Mouse (Mus musculus): ENCODE results near the gene Fam189a1. TPM values are rescaled to one million over a fixed set of nuclear protein-coding genes. Genes with fewer than 3 reads are reported as not detected.

Fam189a1 gene
- polyA plus RNA-seq, 1 experiment from 2014 or later: 0.66 TPM

DNA sequence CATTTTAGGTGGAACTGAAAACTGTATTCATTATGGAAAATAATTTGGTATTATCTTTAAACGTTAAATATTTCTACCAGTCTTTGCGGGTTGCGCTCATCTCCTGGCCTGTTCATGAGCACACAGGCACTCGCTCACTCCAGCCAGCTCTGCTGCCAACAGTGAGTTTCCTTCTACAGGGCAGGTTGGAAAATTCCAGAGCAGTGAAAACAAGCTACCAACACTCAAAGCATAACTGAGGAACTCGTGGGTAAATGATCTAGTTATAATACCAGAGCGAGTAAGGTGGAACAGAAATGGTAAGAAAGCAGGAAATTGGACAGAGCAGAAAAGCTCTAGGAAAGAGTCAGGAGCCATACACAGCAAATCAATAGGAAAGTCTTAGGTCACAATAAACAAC is 360.8 kb downstream of the Fam189a1 start:
- Histone ChIP-seq H3K4me3 (ENCODE audit: low read depth, low read length) (no peak overlapping the region), H3K4me1 (replicated peaks; ENCODE audit: control insufficient read depth, insufficient read depth, low read length) (no peaks in the 10 kb centered on the region), H3K27me3 (replicated peaks; ENCODE audit: control insufficient read depth, insufficient read depth, low read length) (no peaks in the 10 kb centered on the region), H3K9ac (ENCODE audit: low read depth, low read length) (no peak overlapping the region), H3K27ac (ENCODE audit: low read depth, low read length) (no peak overlapping the region), H3K9me3 (ENCODE audit: control insufficient read depth) (no peaks in the 10 kb centered on the region), H3K36me3 (ENCODE audit: control insufficient read depth, insufficient read depth) (no peaks in the 10 kb centered on the region), H3K4me2 (replicated peaks; ENCODE audit: low read depth) (no peak overlapping the region)
- no peak for TF ChIP-seq CTCF (IDR thresholded peaks at IDR 0.05; ENCODE audit: low read depth)
- 79% methylated on average over 6 of the region's 6 CpGs for WGBS
- no peak for ATAC-seq

DNA sequence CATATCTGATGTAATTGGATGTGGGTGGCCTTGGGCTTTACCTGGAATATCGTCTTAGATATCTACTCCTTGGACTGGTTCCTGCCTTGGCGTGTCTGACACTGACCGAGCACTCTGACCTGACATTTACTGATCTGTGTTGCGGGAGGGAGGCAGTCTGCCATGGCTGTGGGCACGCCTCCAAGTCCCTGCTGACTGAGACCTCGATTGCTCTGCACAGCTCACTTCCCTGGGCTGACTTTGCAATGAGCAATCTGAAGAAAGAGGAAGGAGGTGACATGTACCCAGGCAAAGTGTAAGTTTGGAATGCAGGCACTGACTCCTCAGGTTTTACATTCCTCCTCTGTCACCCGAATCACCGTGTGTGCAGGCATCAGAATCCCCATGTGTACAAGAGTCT is 364.3 kb downstream of the Fam189a1 start:
- ATAC-seq: no peak
- no peak overlapping the region for H3K27ac ChIP-seq (ENCODE audit: low read depth, low read length)
- H3K4me2 ChIP-seq (replicated peaks; ENCODE audit: low read depth): no peak overlapping the region
- no peaks in the 10 kb centered on the region for H3K9me3 ChIP-seq (ENCODE audit: control insufficient read depth)
- no peaks in the 10 kb centered on the region for H3K36me3 ChIP-seq (ENCODE audit: control insufficient read depth, insufficient read depth)
- H3K4me1 ChIP-seq (replicated peaks; ENCODE audit: control insufficient read depth, insufficient read depth, low read length): no peaks in the 10 kb centered on the region
- H3K27me3 ChIP-seq (replicated peaks; ENCODE audit: control insufficient read depth, insufficient read depth, low read length): no peaks in the 10 kb centered on the region
- no peak for TF ChIP-seq CTCF (IDR thresholded peaks at IDR 0.05; ENCODE audit: low read depth)
- H3K9ac ChIP-seq (ENCODE audit: low read depth, low read length): no peak overlapping the region
- WGBS: 43% methylated on average over 8 of the region's 8 CpGs
- no peak overlapping the region for H3K4me3 ChIP-seq (ENCODE audit: low read depth, low read length)

DNA sequence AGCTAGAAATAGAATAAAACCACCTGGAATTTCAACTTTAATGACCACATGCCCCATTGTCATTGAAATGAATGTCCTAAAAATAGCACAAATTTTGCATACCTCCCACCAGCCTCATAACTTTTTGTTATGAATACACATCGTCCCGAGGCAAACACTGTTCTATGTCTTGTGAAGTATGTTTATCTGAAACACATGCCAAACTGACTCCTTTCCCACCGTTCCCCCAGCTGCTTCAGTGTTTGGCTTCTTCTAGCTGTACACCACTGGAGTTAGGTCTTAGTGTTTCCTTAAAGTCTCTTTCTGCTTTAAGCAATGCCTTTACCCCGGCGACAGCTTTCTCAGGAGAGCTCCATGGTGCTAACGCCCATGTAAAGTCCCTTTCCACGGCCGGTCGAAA is 365.2 kb downstream of the Fam189a1 start:
- no peak for TF ChIP-seq CTCF (IDR thresholded peaks at IDR 0.05; ENCODE audit: low read depth)
- Histone ChIP-seq H3K4me1 (replicated peaks; ENCODE audit: control insufficient read depth, insufficient read depth, low read length) (no peaks in the 10 kb centered on the region), H3K4me3 (ENCODE audit: low read depth, low read length) (no peak overlapping the region), H3K9ac (ENCODE audit: low read depth, low read length) (no peak overlapping the region), H3K27me3 (replicated peaks; ENCODE audit: control insufficient read depth, insufficient read depth, low read length) (no peaks in the 10 kb centered on the region), H3K4me2 (replicated peaks; ENCODE audit: low read depth) (no peak overlapping the region; the same call in 1 of the 2 replicates), H3K27ac (ENCODE audit: low read depth, low read length) (no peak overlapping the region), H3K9me3 (ENCODE audit: control insufficient read depth) (no peaks in the 10 kb centered on the region), H3K36me3 (ENCODE audit: control insufficient read depth, insufficient read depth) (no peaks in the 10 kb centered on the region)
- no peak for ATAC-seq
- 66% methylated on average over 9 of the region's 9 CpGs for WGBS

DNA sequence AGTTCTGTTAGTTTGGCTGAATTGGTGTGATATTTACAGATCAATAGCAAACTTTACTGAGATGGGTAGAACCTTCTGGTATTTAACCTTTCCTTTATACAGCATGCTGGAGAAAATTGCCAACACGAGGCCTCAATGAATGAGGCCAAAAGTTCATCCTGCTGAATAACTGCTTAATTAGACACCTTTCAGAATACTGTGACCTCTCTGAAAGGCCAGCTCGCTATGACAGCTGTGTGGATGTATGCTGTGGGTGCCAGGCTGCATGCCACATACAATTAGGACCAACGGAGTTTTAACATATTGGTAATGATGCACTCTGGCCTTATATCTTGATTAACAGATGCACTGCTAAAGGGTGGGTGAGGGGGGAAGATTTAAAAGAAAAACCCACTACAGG is 371.3 kb downstream of the Fam189a1 start:
- ATAC-seq: no peak
- Histone ChIP-seq H3K27me3 (replicated peaks; ENCODE audit: control insufficient read depth, insufficient read depth, low read length) (no peaks in the 10 kb centered on the region), H3K27ac (ENCODE audit: low read depth, low read length) (no peak overlapping the region), H3K36me3 (ENCODE audit: control insufficient read depth, insufficient read depth) (no peaks in the 10 kb centered on the region), H3K4me2 (replicated peaks; ENCODE audit: low read depth) (no peak overlapping the region), H3K9ac (ENCODE audit: low read depth, low read length) (no peak overlapping the region), H3K4me1 (replicated peaks; ENCODE audit: control insufficient read depth, insufficient read depth, low read length) (no peaks in the 10 kb centered on the region), H3K9me3 (ENCODE audit: control insufficient read depth) (no peaks in the 10 kb centered on the region), H3K4me3 (ENCODE audit: low read depth, low read length) (no peak overlapping the region)
- WGBS: 72% methylated on average over 3 of the region's 3 CpGs
- TF ChIP-seq CTCF (IDR thresholded peaks at IDR 0.05; ENCODE audit: low read depth): no peak

DNA sequence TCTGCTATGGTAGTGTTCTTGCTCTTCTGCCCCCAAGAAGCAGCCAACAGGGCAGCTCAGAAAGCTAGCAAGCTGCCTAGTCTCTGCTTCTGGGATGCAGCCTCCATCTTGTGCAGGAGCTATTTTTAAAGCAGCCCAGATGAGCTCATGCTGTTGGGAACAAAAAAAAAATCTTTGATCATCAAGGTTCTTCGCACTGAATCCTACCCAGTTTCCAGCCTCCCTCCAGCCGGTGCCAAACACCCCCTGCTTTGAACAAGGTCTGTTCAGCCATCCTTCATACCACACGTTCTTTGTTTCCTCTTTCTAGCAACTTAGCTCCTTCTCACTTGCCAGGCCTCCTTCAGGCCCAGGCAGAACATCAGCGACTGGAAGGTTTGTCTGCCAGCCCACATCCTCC is 376.9 kb downstream of the Fam189a1 start:
- no peak for ATAC-seq
- H3K4me2 ChIP-seq (replicated peaks; ENCODE audit: low read depth): no peak overlapping the region
- no peaks in the 10 kb centered on the region for H3K27me3 ChIP-seq (replicated peaks; ENCODE audit: control insufficient read depth, insufficient read depth, low read length)
- 77% methylated on average over 4 of the region's 4 CpGs for WGBS
- H3K4me1 ChIP-seq (replicated peaks; ENCODE audit: control insufficient read depth, insufficient read depth, low read length): no peaks in the 10 kb centered on the region
- no peak overlapping the region for H3K4me3 ChIP-seq (ENCODE audit: low read depth, low read length)
- no peaks in the 10 kb centered on the region for H3K9me3 ChIP-seq (ENCODE audit: control insufficient read depth)
- H3K9ac ChIP-seq (ENCODE audit: low read depth, low read length): no peak overlapping the region
- no peak for TF ChIP-seq CTCF (IDR thresholded peaks at IDR 0.05; ENCODE audit: low read depth)
- no peak overlapping the region for H3K27ac ChIP-seq (ENCODE audit: low read depth, low read length)
- H3K36me3 ChIP-seq (ENCODE audit: control insufficient read depth, insufficient read depth): no peaks in the 10 kb centered on the region

DNA sequence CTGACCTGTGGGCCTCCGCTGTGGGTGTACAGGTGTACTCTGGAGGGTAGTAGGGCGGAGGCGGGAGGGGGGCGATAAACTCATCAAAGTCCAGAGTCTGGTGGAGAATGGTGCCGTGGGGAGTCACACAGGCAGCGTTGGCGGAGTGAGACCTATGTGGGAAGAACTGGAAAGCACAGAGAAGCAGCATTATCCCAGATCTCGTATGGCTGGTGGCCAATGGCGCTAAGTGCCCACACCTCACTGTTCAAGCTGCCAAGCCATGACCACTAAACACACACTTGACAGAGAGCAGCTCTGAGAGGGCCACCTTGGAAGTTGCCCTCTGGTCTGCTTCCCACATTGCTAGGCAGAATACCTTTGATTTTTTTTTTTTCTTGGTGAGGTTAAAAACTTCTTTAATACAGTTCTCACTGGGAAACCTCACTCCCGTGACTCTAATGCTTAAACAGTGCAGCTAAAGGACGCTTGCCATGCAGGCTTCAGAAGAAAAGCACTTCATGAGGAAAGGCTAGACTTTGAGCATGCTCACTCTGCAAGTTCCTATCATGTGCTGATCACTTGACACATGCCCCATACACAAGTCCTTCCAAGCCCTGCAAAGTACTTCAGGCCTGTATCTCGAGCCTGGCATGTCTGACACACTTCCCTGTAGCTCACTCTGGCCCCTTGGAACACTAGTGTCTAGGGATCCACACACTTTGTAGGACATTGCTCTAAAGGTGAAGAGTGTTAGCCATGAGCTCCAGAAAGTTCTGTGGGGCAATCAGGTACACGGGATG is 379.5 kb downstream of the Fam189a1 start:
- H3K9me3 ChIP-seq (ENCODE audit: control insufficient read depth): no peaks in the 10 kb centered on the region
- H3K36me3 ChIP-seq (ENCODE audit: control insufficient read depth, insufficient read depth): no peaks in the 10 kb centered on the region
- H3K4me3 ChIP-seq (ENCODE audit: low read depth, low read length): no peak overlapping the region
- H3K27ac ChIP-seq (ENCODE audit: low read depth, low read length): no peak overlapping the region
- H3K27me3 ChIP-seq (replicated peaks; ENCODE audit: control insufficient read depth, insufficient read depth, low read length): no peaks in the 10 kb centered on the region
- H3K4me2 ChIP-seq (replicated peaks; ENCODE audit: low read depth): no peak overlapping the region
- TF ChIP-seq CTCF (IDR thresholded peaks at IDR 0.05; ENCODE audit: low read depth): no peak
- no peak for ATAC-seq
- WGBS: 80% methylated on average over 13 of the region's 13 CpGs
- no peaks in the 10 kb centered on the region for H3K4me1 ChIP-seq (replicated peaks; ENCODE audit: control insufficient read depth, insufficient read depth, low read length)
- no peak overlapping the region for H3K9ac ChIP-seq (ENCODE audit: low read depth, low read length)
